Mouse (Mus musculus): ENCODE measurements around the gene Zbtb3.
A peak's percentile ranks its signal among the peaks of the same experiment; 100 is the strongest.

Gene Zbtb3

DNA sequence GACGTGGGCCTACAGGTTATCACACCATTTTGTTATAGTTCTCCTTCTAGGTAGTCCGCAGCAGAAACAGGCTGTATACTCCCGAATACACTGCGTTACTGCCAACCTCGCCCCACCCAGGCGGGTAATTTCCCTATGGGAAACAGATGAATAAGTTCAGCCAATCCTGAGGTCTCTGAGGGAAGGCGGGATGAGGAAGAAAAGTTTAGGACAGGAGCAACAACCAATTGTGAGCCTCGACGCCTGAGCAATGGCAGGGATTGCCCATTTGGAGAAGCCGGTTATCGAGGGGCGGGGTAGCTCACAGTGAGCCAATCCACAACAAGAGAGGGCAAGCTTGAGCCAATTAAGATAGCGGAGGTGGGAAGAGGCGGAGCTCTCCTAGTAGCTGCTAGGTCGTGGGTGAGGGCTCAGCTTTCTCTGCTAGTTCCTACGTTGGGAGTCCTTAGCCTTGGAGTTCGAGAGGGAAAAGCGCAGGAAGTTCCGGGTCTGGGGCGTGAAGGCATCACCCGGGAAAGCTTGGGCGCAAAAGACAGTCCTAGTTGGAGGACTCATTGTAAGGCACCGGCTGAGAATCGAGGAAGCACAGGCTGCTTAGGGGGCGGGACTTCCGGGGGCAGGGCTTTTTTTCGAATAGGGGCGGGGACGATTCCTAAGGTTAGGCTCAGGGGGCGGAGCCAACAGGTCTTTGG, at the start of gene Zbtb3:
Zbtb3 (plus strand) TSS at position 426 of the 692 bp plus-strand sequence.
- DNase-seq (ENCODE audit: low spot score in 2 of 2): peak; percentile 88 to 94

DNA sequence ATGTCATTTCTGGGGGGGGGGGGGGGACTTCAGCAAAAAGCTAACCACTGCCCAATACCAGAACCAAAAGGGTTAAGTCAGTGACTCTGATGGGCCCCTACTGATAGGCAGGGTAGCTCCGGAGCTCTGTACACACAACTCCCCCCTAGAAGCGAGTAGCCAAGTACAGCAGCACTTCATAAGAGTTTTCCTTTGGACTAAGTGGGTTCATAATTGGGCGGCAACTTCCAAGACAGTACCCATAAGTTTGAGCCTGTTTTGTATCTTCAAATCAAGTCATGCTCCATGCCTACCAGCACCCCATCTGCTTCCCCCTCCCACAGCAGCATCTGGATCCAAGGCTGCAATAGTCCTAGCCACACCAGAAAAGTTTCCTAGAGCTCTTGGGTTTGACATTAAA, 46.7 kb upstream of the Zbtb3 start:
- no peak for DNase-seq (ENCODE audit: low spot score in 2 of 2)

DNA sequence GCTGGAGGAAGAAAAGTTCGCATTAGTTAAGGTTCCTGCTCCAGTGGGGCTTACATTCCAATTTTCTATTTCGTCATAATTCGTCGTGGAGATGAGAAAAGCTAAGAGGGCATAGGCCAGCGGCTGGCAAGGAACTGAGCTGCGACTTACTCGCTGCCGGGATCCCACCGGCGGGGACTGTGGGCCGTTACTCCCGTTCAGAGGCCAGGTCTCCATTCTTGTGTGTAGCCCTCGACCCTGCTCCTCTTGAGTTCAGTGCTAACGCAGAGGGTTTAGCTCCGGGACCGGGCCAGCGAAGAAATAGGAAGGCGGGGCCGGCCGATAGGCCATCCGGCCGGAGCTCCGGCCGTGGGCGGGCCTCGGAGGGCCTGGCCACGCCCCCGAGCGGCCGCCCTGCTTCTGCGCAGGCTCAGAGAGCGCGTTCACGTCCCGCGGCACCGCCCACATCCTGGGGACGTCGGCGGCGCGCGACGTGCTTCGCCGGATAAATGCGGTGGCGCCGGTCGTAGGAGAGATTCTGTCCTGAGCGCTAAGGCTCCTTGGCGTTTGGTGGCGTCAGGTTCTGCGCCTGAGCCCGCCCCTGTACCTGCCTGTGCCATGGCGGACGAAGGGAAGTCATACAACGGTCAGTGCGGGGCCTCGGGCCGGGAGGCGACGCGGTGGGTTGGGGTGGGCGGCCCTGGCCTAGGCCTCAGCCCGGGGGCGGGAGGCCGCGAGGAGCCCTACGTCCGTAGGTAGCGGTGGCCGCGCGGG, 45.5 kb upstream of the Zbtb3 start, which contains the start of gene Nxf1:
Nxf1 (plus strand) TSS at position 439 of the 753 bp plus-strand sequence.
- peak; percentile 89 to 92 for DNase-seq (ENCODE audit: low spot score in 2 of 2)

DNA sequence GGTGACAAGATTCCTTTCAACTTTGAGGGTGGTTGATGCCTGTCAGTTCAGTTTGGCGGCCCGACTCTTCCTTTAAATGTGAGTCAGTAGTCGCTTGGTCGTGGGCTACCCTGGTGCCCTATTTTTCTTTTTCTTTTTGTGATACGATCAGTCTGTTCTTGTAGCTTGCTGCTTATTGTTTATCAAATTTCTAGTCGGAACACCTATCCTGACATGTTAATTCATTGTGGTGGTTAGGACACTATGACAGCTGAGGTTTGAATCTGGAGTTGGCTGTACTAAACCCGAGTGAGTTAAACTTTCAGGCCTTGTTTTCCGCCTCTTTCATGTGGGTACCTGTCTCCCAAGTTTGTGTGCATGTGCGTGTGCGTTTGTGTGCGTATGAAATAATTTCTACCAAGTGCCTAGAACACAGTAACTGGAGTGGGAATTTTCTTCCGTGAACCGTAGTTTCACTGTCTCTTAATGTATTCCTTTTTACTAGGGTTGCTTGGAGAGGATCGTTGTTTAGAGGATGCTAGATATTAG, 44.8 kb upstream of the Zbtb3 start:
- DNase-seq (ENCODE audit: low spot score in 2 of 2): no peak

DNA sequence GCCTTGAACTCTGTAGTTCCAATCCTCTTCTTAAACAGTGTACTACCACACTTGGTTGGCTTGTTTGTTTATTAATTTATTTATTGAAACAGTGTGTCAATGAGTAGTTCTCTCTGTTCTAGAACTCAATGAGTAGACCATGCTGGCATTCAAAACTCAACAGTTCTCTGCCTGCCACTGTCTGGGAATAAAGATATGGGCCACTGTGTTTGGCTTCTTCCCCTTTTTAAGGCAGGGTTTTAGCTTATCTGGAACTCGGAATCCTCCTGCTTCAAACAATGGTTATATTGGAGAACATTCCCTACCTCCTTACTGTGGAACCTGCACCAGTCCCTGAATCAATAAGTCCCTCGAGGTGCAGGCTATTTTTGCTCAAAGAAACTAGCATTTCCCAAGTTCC, 43.5 kb upstream of the Zbtb3 start:
- no peak for DNase-seq (ENCODE audit: low spot score in 2 of 2)

DNA sequence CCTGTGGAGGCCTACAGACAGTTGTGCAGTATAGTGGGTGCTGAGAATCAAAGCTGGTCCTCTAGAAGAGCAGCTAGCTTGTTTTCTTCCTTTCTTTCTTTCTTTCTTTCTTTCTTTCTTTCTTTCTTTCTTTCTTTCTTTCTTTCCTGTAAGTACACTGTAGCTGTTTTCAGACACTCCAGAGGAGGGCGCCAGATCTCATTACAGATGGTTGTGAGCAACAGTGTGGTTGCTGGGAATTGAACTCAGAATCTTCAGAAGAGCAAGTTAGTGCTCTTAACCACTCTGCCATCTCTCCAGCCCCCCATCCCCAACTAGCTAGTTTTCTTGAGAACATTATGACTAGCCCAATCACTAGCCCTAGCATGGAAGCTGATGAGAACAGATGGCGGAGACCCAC, 41.6 kb upstream of the Zbtb3 start:
- DNase-seq (ENCODE audit: low spot score in 2 of 2): no peak

DNA sequence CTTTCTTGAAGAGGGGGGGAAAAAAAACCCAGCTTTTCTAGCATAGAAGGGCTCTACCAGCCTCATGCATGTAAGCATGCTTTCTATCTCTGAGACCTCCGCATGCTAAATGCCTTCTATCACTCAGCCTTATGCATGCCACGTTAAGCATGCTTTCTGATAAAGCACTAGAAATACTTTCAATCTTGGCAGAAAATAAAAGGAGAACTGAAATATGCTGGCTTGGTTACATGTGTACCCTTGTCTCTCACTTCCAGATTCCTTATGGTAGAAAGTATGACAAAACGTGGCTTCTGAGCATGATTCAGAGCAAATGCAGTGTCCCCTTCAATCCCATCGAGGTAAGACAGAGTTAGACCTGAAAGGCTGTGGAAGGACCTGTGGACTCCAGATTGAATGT, 39.1 kb upstream of the Zbtb3 start:
- DNase-seq (ENCODE audit: low spot score in 2 of 2): no peak

DNA sequence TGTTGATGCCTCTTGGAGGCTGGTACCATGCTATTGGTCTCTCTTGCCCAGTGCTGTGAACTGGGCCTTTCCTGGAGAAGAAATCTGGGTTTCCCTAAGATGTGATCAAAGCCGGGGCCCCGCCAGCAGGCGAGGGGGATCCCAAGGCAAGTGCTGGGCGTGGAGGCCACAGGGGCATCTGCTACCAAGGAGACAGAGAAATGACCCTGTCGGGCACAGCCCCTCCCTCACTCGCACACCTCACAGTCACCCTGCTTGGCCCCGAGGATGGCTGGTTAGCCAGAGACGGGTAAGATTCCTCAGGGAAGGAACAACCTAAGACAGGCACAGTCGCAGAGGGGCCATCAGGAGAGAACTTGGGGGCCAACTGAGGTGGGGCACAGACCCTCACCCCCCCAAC, 36.8 kb upstream of the Zbtb3 start:
- DNase-seq (ENCODE audit: low spot score in 2 of 2): no peak

DNA sequence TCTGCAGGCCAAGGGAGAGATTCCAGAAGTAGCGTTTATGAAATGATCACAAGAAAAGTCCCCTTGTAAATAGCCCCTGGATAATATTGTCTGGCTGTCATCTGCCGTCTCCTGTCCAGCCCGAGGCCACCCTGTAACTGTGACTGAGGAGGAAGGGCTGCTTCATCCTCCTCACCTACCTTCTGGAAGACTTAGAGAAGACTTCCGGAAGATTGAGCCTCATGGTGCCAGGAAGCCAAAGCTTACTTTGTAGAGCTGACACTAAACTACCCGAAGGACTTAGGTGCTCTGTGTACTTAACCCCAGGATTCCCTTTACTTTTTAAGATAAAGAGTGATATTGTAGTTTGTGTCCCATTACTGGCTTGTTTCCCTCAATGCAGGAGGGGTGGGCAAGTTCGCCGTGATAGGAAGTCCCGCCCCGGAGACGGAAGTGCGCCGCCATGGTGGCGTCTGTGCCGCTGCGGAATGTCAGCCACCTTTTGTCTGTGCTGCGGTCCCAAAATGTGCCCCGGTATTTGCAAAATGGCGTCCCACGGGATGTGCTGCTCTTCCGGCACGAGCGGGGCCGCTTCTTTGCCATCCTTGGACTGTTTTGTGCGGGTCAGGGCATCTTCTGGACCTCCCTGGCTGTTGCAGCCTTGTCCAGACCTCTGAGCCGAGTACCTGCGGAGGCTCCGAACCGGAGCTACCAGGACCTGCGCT, 31.6 kb upstream of the Zbtb3 start, which contains the start of gene Tmem223:
Tmem223 (plus strand) TSS at position 430 of the 704 bp plus-strand sequence.
- DNase-seq (ENCODE audit: low spot score in 2 of 2): peak; percentile 69 to 79

DNA sequence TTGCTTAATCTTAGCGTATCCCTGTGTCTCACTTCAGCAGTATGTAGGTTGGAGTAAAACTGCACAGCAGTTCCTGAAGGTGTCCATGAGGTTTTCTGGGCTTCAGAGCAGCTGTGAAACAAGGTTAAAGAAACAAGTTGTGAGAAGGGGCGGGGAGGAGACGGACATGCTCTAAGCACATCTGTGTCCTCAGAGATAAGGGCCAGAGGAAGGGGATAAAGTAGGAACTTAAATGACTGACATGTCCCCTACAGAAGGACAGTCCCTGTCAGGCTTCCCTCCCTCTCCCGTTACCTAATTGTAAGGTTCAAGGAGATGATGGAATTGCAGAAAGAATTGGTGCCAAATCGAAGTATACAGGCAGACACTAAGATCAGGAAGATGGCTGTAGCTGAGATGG, 29.4 kb upstream of the Zbtb3 start:
- no peak for DNase-seq (ENCODE audit: low spot score in 2 of 2)

DNA sequence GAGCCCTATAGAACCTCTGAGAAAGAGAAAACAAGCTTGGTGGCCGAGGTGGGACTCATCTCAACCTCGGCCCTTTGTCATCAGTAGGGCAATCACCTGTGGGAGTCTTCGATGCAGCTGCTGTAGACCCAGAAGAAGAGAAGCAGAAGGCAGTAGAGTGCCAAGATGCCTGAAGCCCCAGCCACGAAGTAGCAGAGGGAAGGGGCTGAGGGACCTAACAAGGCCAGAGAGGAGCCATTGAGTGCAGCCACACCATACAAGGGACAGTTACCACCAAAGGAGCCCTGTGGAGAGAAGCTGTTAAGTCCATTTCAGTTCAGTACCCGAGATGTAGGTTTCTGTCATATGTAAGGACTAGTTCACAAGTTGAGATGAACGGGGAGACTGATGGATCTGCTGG, 28.9 kb upstream of the Zbtb3 start:
- no peak for DNase-seq (ENCODE audit: low spot score in 2 of 2)

DNA sequence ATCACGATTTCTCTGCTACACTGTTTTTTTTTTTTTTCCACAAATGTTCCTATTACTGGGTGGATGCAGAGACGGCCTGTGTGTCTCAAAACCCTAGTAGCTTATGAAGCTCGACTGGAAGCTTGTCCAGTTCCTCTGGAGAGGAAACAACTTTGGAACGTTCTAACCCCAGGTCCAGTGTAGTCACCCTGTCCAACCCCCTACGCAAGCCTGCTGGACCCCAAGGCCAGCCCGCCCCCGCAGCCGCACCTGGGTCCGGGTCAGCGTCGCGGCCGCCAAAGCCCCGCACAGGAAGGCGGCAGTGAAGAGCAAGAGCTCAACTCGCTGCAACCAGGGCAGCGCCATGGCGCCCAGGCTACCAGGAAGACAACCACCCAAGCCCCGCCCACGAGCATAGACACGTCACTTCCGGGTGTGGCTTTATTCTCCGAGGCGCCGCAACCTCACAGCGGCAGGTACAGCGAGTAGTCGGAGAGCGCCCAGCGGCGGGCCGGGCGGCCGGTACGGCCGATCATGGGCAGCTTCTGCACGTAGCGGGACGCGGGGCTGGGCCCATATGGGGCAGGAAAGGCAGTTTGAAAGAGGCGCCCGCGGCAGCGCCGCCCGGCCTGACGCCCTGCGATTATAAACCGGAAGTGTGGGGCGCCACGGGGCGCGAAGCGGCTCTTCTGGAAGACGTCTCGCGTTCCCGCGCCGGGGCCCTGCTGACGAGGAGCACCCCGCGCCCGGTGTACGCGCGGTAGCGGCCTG, 28.1 kb upstream of the Zbtb3 start, which contains the start of gene Tmem179b:
Tmem179b (minus strand) TSS at position 382 of the 750 bp plus-strand sequence.
- peak; percentile 95 to 97 for DNase-seq (ENCODE audit: low spot score in 2 of 2)

DNA sequence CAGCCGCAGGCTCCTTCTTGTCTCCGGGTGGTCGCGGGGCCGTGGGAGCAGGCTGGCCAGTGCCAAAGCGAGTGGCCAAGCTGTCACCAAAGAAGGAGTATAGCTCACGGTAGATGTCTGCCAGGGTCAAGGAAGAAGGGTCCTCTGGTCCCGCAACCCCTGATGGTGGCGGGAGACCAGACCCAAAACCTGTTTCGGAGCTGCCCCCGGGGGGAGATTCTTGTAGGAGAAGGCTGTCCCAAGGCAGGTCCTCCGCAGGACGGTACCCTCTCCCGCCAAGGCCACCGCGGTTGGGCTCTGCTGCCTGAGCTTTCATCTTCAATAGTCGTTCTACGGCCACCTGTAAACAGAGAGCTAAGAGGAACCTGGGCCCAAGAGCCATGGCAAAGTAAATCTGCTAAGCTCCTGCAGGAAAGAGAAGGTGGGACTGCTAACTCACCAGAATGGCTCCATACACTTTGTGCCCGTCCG, 27.4 kb upstream of the Zbtb3 start:
- DNase-seq (ENCODE audit: low spot score in 2 of 2): peak in 1 of 2 experiments; percentile 23

DNA sequence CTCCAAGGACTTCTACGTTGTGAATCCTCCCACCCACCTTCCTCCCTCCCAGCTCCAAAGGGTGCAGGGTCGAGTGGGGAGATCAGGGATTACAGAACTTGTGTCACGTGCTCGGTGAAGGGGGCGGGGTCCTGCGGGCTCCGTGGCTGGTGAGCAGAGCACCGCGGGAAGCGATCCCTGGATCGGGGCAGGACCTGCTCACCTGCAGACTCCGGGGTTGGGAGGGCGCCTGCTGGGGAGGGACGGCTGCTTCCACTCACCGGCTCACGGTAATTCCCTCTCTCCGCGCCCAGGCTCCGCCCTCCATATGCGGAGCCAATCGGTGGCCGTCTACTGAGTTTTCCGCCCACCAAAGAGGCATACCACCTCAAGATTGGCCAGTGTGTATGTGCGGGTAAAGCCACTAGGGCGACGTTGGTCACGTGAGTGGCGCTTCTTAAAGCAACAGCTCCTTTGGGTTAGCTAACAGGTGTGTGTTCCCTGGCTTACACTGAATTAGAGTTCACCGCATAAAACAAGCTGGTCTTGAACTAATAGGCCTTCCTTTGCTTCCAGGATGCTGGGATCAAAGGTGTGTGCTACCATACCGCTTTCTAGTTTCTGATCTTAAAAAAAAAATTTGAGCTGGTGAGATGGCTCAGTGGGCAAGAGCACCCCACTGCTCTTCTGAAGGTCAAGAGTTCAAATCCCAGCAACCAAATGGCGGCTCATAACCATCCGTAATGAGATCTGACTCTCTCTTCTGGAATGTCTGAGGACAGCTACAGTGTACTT, 16.2 kb upstream of the Zbtb3 start, which contains the start of gene Taf6l:
Taf6l (minus strand) TSS at position 410 of the 774 bp plus-strand sequence.
- DNase-seq (ENCODE audit: low spot score in 2 of 2): peak; percentile 84 to 90

DNA sequence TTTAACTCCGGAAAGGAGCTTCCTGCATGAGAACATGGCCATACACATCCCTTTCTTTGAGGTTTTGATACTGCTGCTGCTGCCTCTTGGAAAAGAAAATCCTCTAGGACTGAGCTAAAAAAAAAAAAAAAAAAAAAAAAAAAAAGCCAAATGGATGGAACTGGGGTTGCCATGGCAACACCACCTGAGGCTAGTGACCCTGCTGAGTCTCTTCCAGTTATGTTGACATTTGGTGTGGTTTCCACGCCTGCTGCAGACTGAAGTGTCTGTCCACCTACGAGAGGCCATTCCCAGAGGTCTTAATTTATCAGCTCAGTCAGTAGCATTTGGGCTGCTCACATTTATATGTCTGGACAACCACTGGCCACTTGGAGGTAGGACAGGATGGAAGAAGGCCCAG, 13.8 kb upstream of the Zbtb3 start:
- no peak for DNase-seq (ENCODE audit: low spot score in 2 of 2)

DNA sequence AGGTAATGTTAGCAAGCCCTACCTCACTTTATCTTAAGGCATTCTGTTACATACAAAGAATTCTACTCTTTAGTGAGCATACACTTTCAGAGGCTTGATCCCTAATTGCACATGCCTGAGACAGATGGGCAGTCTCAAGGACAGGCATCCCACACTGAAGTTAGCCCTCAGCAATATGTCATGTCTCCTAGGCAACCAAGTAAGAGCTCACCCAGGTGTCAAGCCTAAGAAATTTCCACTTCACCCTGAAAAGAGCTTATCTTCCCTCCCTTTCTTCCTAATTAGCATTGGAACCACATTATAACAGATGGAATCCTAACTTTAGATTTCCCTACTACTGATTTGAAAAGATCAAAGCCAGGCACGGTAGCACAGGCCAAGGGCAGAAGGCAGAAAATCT, 13.2 kb upstream of the Zbtb3 start:
- DNase-seq (ENCODE audit: low spot score in 2 of 2): no peak

DNA sequence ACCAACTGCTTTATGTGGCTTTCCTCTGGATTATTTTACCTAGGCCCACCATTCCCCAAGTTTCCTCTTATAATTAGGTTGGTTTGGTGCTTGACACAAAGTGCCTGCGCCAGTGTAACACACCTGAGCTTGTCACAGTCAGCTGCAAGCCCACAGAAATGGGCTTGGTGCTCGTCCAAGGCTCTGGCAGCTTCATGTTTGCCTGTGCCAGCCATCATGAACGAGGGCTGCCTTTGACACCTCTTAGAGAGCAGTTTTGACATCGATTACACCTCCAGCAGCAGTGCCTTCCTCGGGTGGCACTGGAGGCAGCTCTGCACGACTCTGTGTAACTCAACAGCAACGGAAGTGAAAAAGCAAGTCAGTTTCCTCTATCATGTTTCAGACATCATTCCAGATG, 12.2 kb upstream of the Zbtb3 start:
- DNase-seq (ENCODE audit: low spot score in 2 of 2): no peak

DNA sequence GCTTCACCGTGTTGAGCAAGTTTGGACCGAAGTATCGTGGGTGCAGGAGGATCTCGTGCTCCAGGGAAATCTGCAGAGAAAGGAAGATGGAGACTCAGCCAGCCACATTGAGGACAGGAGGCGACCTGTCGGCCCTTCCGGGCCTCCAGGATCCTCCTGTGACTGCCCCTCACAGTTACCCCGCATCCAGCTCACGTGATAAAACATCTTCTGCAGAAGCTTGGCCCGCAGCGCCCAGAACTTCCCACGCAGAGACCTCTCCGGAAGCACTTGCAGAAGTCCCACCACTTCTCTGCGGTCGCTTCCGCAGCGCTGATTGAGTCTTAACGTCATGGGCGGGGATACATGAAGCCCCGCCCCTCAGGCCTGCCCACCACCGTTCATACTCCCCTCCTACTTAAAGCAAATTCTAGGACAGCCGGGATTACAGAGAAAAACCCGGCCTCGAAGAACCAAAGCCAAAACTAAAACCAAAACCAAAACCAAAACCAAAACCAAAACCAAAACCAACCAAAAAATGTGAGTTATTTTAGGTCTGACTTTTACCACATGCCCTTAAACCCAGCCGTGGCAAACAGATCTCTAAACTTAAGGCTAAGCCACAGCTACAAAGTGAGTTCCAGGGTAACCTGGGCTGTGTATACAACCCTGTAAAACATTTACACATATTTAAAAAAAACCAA, 4.0 kb upstream of the Zbtb3 start, which contains the start of gene Polr2g:
Polr2g (minus strand) TSS at position 314 of the 683 bp plus-strand sequence.
- DNase-seq (ENCODE audit: low spot score in 2 of 2): peak; percentile 83 to 91

DNA sequence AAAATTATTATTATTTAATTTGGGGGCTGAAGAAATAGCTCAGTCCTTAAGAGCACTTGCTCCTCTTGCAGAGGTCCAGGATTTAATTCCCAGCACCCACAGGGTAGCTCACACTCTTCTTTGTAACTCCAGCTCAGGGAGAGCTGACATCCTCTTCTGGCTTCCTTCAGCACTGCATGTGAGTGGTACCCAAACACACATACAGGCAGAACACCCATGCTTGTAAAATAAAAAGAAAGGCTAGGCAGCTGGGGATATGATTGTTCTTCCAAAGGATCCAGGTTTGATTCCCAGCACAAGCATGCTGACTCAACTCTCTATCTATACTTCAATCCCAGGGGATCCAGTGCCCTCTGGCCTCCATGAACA, 3.4 kb upstream of the Zbtb3 start:
- DNase-seq (ENCODE audit: low spot score in 2 of 2): no peak

Data from urinary bladder, postnatal 36 days (tissue).